Mouse (Mus musculus): ENCODE measurements around the gene Il12rb2. TPM values are rescaled to one million over a fixed set of nuclear protein-coding genes. Genes with fewer than 3 reads are reported as not detected.

Il12rb2 gene
- polyA plus RNA-seq, 1 experiment from 2014 or later, result not detected

GRCm38 (mm10) chr6:67281614-67282197 is 94.3 kb downstream of the Il12rb2 start:
- no peak for TF ChIP-seq CTCF (IDR thresholded peaks at IDR 0.05; ENCODE audit: low read depth)
- WGBS, result 71% methylated on average over 9 of the region's 9 CpGs

GRCm38 (mm10) chr6:67277944-67278343 is 98.0 kb downstream of the Il12rb2 start:
- Histone ChIP-seq H3K27me3 (replicated peaks; ENCODE audit: control insufficient read depth, insufficient read depth, low read length) (no peaks in the 10 kb centered on the region), H3K36me3 (ENCODE audit: control insufficient read depth, insufficient read depth) (peaks cover 21% of the 10 kb centered on the region), H3K4me2 (replicated peaks; ENCODE audit: low read depth) (no peak overlapping the region), H3K27ac (ENCODE audit: low read depth, low read length) (no peak overlapping the region), H3K9ac (ENCODE audit: low read depth, low read length) (no peak overlapping the region), H3K9me3 (ENCODE audit: control insufficient read depth) (no peaks in the 10 kb centered on the region), H3K4me3 (ENCODE audit: low read depth, low read length) (no peak overlapping the region), H3K4me1 (replicated peaks; ENCODE audit: control insufficient read depth, insufficient read depth, low read length) (no peaks in the 10 kb centered on the region)
- ATAC-seq, result no peak
- 70% methylated on average over 5 of the region's 5 CpGs for WGBS
- TF ChIP-seq CTCF (IDR thresholded peaks at IDR 0.05; ENCODE audit: low read depth), result no peak

More at GRCm38 (mm10) chr6:67281614-67282197, 94.3 kb downstream of the Il12rb2 start:
- Histone ChIP-seq H3K4me1 (replicated peaks; ENCODE audit: control insufficient read depth, insufficient read depth, low read length) (no peaks in the 10 kb centered on the region), H3K9ac (ENCODE audit: low read depth, low read length) (no peak overlapping the region), H3K4me3 (ENCODE audit: low read depth, low read length) (no peak overlapping the region), H3K9me3 (ENCODE audit: control insufficient read depth) (no peaks in the 10 kb centered on the region), H3K27ac (ENCODE audit: low read depth, low read length) (no peak overlapping the region), H3K27me3 (replicated peaks; ENCODE audit: control insufficient read depth, insufficient read depth, low read length) (no peaks in the 10 kb centered on the region), H3K4me2 (replicated peaks; ENCODE audit: low read depth) (no peak overlapping the region), H3K36me3 (ENCODE audit: control insufficient read depth, insufficient read depth) (peaks cover 37% of the 10 kb centered on the region)
- ATAC-seq, result no peak

- ATAC-seq, result no peak
- Histone ChIP-seq H3K9me3 (ENCODE audit: control insufficient read depth) (no peaks in the 10 kb centered on the region), H3K4me3 (ENCODE audit: low read depth, low read length) (peak overlapping the region; percentile 96; the same call in 1 of the 2 replicates), H3K4me2 (replicated peaks; ENCODE audit: low read depth) (peak overlapping the region; percentile 73), H3K27ac (ENCODE audit: low read depth, low read length) (no peak overlapping the region), H3K36me3 (ENCODE audit: control insufficient read depth, insufficient read depth) (peaks cover 4% of the 10 kb centered on the region; the same call in 1 of the 2 replicates), H3K27me3 (replicated peaks; ENCODE audit: control insufficient read depth, insufficient read depth, low read length) (no peaks in the 10 kb centered on the region), H3K4me1 (replicated peaks; ENCODE audit: control insufficient read depth, insufficient read depth, low read length) (no peaks in the 10 kb centered on the region), H3K9ac (ENCODE audit: low read depth, low read length) (no peak overlapping the region)
- TF ChIP-seq CTCF (IDR thresholded peaks at IDR 0.05; ENCODE audit: low read depth), result no peak
- 13% methylated on average over 2 of the region's 2 CpGs for WGBS
These were observed 106.5 kb downstream of the Il12rb2 start for GRCm38 (mm10) chr6:67269459-67269858.

DNA sequence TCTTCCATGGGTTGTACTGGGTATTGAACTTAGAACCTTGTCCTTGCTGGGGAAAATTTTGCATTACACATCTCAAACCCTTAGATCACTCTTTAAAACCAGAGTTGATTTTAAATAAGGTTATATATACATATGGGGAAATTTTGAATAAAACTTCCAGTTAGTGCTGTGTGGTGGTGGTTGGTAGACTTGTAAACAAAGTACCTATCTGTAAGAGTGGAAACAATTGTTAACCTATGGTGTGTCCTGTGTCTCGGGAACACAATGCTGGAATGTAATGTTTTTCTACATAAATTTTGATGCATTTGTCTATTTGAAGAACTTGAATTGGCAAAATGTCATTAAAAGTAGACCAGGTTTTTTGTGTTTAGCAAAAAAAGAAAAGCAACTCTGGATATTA is 107.0 kb downstream of the Il12rb2 start:
- H3K27me3 ChIP-seq (replicated peaks; ENCODE audit: control insufficient read depth, insufficient read depth, low read length), result no peaks in the 10 kb centered on the region

DNA sequence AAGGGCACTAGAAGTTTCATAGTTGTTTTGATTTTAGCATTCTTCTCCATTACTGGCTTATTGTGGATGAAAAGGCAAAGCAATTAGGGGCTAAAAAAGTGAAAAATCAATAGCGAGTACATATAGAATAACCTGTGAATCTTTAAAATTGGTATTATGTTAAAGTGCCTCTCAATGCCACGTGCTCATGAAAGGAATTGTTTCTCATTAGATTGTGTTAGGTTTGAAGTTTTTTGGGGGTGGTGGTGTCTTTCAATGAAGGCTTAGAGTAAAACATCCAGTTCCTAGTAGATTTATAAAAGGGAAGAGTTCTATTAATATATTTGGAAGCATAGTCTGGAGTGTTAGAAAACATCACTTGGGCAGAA is 107.8 kb downstream of the Il12rb2 start:
- TF ChIP-seq CTCF (IDR thresholded peaks at IDR 0.05; ENCODE audit: low read depth), result no peak
- 0% methylated on average over 2 of the region's 2 CpGs for WGBS

More for the DNA sequence above, 107.0 kb downstream of the Il12rb2 start:
- no peaks in the 10 kb centered on the region for H3K9me3 ChIP-seq (ENCODE audit: control insufficient read depth)
- peak overlapping the region; percentile 73 for H3K4me2 ChIP-seq (replicated peaks; ENCODE audit: low read depth)
- no peak overlapping the region for H3K27ac ChIP-seq (ENCODE audit: low read depth, low read length)
- WGBS, result 0% methylated on average over 1 of the region's 1 CpGs
- no peak for ATAC-seq
- no peak overlapping the region for H3K9ac ChIP-seq (ENCODE audit: low read depth, low read length)
- H3K36me3 ChIP-seq (ENCODE audit: control insufficient read depth, insufficient read depth), result peaks cover 4% of the 10 kb centered on the region; the same call in 1 of the 2 replicates
- peak overlapping the region; percentile 96 for H3K4me3 ChIP-seq (ENCODE audit: low read depth, low read length)
- H3K4me1 ChIP-seq (replicated peaks; ENCODE audit: control insufficient read depth, insufficient read depth, low read length), result no peaks in the 10 kb centered on the region
- TF ChIP-seq CTCF (IDR thresholded peaks at IDR 0.05; ENCODE audit: low read depth), result no peak

DNA sequence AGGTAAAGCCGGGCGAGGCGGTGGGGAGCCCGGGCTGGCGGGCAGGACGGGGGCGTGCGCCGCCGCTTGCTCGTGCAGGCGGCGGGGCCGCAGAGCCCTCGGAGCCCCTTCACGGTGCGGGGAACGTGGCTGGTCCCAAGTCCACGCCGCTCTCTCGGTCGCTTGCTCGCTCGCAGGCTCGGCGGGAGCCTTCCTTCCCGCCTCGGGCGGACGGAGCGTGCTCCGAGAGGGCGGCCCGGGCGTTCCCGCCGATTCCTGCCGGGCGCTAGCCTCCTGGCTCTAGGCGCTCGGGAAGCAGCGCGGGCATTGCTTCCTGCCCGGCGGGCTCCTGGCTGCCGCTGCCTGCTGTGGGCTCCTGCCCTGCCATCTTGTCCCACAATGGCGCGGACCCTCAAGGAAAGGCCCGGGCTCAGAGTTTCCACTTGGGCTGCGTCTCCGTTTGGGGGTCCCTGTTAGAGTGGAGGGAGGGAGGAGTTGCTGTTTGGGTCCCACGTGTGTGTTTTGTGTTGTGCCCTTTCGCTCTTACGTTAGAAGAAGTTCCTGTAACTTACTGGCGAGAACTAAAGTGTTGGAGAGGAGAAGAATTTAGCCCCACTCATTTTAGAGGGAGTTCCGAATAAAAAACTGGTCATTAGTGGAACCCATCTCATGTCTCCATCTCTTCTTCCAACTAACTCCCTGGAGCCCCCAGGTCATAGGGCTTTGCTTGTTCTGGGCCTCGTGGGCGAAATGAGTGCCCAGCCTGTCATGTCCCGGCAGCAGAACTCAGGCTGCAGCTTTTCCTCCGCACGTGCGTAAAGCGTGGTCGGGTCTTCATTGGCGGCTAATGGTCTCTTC is 108.4 kb downstream of the Il12rb2 start:
- no peaks in the 10 kb centered on the region for H3K9me3 ChIP-seq (ENCODE audit: control insufficient read depth)
- peak; percentile 30 for ATAC-seq
- WGBS, result under 1% methylated on average over 59 of the region's 65 CpGs
- H3K27ac ChIP-seq (ENCODE audit: low read depth, low read length), result peak overlapping the region; percentile 86
- no peaks in the 10 kb centered on the region for H3K4me1 ChIP-seq (replicated peaks; ENCODE audit: control insufficient read depth, insufficient read depth, low read length)
- no peaks in the 10 kb centered on the region; the same call in 1 of the 2 replicates for H3K36me3 ChIP-seq (ENCODE audit: control insufficient read depth, insufficient read depth)
- H3K4me2 ChIP-seq (replicated peaks; ENCODE audit: low read depth), result peak overlapping the region; percentile 73
- TF ChIP-seq CTCF (IDR thresholded peaks at IDR 0.05; ENCODE audit: low read depth), result no peak
- no peaks in the 10 kb centered on the region for H3K27me3 ChIP-seq (replicated peaks; ENCODE audit: control insufficient read depth, insufficient read depth, low read length)
- peak overlapping the region; percentile 97 for H3K9ac ChIP-seq (ENCODE audit: low read depth, low read length)
- H3K4me3 ChIP-seq (ENCODE audit: low read depth, low read length), result peak overlapping the region; percentile 96

More for the DNA sequence above, 107.8 kb downstream of the Il12rb2 start:
- Histone ChIP-seq H3K36me3 (ENCODE audit: control insufficient read depth, insufficient read depth) (peaks cover 4% of the 10 kb centered on the region; the same call in 1 of the 2 replicates), H3K4me3 (ENCODE audit: low read depth, low read length) (peak overlapping the region; percentile 96), H3K9me3 (ENCODE audit: control insufficient read depth) (no peaks in the 10 kb centered on the region), H3K4me1 (replicated peaks; ENCODE audit: control insufficient read depth, insufficient read depth, low read length) (no peaks in the 10 kb centered on the region), H3K27ac (ENCODE audit: low read depth, low read length) (no peak overlapping the region), H3K27me3 (replicated peaks; ENCODE audit: control insufficient read depth, insufficient read depth, low read length) (no peaks in the 10 kb centered on the region), H3K4me2 (replicated peaks; ENCODE audit: low read depth) (peak overlapping the region; percentile 73), H3K9ac (ENCODE audit: low read depth, low read length) (peak overlapping the region; percentile 97)
- no peak for ATAC-seq

Data from intestine, postnatal 0 days (tissue).